Mouse (Mus musculus) c-Kit-negative CD71-positive TER-119-positive erythroid progenitor cells, embryonic 14.5 days (primary cell): ENCODE measurements around the gene Agap1.

Source experiments
- DNase-seq: peaks from one replicate; pipeline ENCODE4 v3.0.0-alpha.2; 2013; ENCODE audit warnings: low read depth, low spot score

Gene Agap1

GRCm38 (mm10) chr1:89706862-89707261 lies 252.3 kb downstream of the Agap1 start:
- no peak for DNase-seq

GRCm38 (mm10) chr1:89707756-89708480 lies 253.3 kb downstream of the Agap1 start:
- DNase-seq: no peak

- no peak for DNase-seq
Measured at GRCm38 (mm10) chr1:89709824-89710223, 255.2 kb downstream of the Agap1 start.

- DNase-seq: no peak
Measured at GRCm38 (mm10) chr1:89713681-89714080, 259.1 kb downstream of the Agap1 start.

- no peak for DNase-seq
Measured at GRCm38 (mm10) chr1:89714165-89714980, 259.8 kb downstream of the Agap1 start.

- no peak for DNase-seq
Measured at GRCm38 (mm10) chr1:89716234-89716633, 261.6 kb downstream of the Agap1 start.

- no peak for DNase-seq
Measured at GRCm38 (mm10) chr1:89717100-89717499, 262.5 kb downstream of the Agap1 start.

- no peak for DNase-seq
Measured at GRCm38 (mm10) chr1:89718782-89719403, 264.3 kb downstream of the Agap1 start.

- DNase-seq: no peak
Measured at GRCm38 (mm10) chr1:89724141-89724540, 269.5 kb downstream of the Agap1 start.

GRCm38 (mm10) chr1:89724555-89724954 lies 269.9 kb downstream of the Agap1 start:
- DNase-seq: no peak

GRCm38 (mm10) chr1:89724957-89725356 lies 270.4 kb downstream of the Agap1 start:
- DNase-seq: no peak

GRCm38 (mm10) chr1:89728481-89728880 lies 273.9 kb downstream of the Agap1 start:
- DNase-seq: no peak

GRCm38 (mm10) chr1:89730589-89731195 lies 276.1 kb downstream of the Agap1 start:
- no peak for DNase-seq

- no peak for DNase-seq
Measured at GRCm38 (mm10) chr1:89734368-89734767, 279.8 kb downstream of the Agap1 start.

- no peak for DNase-seq
Measured at GRCm38 (mm10) chr1:89735146-89735545, 280.5 kb downstream of the Agap1 start.

GRCm38 (mm10) chr1:89736021-89736420 lies 281.4 kb downstream of the Agap1 start:
- no peak for DNase-seq

- no peak for DNase-seq
Measured at GRCm38 (mm10) chr1:89739067-89739774, 284.6 kb downstream of the Agap1 start.

GRCm38 (mm10) chr1:89739775-89740099 lies 285.1 kb downstream of the Agap1 start:
- DNase-seq: no peak

GRCm38 (mm10) chr1:89742359-89742758 lies 287.8 kb downstream of the Agap1 start:
- DNase-seq: no peak

- no peak for DNase-seq
Measured at GRCm38 (mm10) chr1:89746171-89746570, 291.6 kb downstream of the Agap1 start.

- no peak for DNase-seq
Measured at GRCm38 (mm10) chr1:89749666-89750065, 295.1 kb downstream of the Agap1 start.

- DNase-seq: no peak
Measured at GRCm38 (mm10) chr1:89750495-89750894, 295.9 kb downstream of the Agap1 start.
